Mouse (Mus musculus) CD4-positive, CD25-positive, alpha-beta regulatory T cell, adult 2 months (primary cell): ENCODE data around the gene Unc5b.

ENCODE experiments used
- DNase-seq: peaks from one replicate; pipeline ENCODE4 v3.0.0-alpha.2; 2012; ENCODE audit warnings: low read depth, low spot score

Gene Unc5b

DNA sequence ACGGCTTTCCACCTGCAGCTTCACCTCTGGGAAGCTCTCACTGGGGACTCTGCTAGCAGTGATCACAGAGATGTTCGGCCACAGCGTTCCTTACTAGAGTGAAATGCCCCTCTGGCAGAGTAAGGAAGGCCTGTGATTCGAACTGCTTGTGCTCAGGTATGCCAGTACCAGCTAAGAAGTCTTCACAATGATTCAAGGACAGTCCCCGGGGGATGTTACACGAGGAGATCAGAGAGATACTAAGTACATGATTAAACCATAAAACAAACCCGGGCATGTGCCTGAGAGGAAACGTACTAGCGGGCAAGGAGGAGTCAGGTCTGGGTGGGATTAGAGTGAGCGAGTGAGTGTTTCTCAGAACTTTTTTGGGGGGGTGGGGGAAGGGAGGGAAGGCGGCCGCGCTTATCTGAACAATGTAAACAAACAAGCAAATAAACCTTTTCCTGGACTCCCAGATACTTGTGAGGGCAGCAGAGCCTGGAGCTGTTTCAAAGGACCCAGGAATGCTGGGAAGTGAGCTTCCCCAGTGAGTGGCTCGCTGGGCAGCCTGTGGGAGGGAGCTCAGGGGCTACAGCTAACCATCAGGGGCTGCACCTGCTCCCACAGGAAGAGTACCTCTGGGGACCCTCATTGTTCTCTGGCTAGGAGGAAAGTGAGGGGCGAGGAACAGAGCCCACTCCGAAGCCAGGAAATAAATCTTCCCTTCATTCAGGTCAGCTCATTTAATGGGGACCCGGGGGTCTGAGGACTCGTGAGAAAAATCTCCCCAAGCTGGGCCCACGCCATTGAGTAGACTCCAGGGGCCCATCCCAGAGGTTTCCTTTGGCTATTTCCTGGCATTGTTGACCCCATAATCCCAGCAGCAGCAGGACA, 30.9 kb downstream of the Unc5b start:
- no peak for DNase-seq

DNA sequence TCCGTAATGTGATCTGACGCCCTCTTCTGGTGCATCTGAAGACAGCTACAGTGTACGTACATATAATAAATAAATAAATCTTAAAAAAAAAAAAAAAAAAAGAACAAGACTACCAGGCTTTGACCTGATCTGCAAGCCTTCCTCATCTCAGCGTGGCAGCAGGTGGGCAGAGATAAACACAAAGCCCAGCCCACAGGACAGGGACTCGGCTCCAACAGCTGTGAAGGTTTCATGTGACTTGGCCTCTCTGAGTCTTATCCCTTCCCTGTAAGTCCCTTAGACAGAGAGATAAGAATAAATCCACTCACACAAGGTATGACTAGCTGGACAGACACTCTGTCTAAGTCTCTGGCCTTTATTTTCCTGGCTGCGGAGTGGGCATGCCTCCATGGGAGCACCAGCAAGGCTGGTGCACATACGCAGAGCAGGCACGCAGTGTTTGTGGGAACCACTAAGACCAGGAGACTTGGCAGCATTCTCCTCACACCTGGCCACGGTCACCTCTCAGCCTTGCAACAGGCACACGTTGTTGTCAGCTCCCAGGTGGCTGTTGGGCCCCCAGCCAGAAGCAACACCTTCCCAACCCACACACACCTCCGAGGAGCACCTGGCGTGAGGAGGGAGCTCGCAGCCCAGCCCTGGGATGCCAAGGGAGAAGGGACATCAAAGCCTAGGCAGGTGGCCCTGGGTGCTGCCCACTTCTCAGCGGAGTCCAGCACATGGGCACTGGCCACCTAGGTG, 33.5 kb downstream of the Unc5b start:
- no peak for DNase-seq

- no peak for DNase-seq
Measured at GRCm38 (mm10) chr10:60796474-60796873, 34.9 kb downstream of the Unc5b start.

- no peak for DNase-seq
Measured at GRCm38 (mm10) chr10:60796028-60796427, 35.4 kb downstream of the Unc5b start.

DNA sequence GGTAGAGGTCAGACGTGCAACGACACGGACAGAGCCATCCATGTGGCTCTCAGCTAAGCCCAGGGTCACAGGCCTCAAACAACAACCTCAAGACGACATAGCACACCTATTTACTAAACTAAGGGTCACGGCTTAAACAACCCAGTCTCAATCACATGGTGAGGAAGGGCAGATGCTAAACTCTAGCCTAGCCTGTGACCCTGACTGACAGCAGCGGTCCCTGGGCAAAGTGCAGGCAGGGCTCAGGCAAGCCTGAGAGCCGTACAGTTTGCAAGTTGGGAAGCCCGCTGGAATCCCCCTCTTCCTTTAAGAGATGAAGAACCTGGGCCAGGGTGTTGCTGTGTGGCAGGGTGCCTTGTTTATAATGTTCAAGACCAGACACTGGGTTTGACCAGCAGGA, 36.6 kb downstream of the Unc5b start:
- DNase-seq, result no peak

GRCm38 (mm10) chr10:60794374-60794773, 37.0 kb downstream of the Unc5b start:
- DNase-seq, result no peak

DNA sequence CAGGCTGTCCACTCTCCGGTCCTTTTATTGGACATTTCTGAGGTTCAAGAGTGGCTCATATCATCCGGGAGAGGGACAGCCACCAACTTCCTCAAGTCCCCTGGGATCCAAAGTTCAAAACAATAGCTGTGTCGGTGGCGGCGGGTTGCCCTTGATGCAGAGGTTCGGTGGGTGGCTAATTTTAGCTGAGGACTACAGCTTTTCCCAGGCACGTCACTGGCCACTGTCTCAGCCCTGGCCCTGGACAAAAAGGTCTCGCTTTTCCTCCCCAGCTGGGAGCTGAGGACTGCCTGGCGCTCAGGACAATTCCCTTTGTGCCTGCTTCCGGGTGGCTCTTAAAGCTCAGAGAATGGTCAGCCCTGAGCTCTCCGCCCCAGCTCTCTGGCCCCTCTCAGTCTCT, 38.5 kb downstream of the Unc5b start:
- no peak for DNase-seq

DNA sequence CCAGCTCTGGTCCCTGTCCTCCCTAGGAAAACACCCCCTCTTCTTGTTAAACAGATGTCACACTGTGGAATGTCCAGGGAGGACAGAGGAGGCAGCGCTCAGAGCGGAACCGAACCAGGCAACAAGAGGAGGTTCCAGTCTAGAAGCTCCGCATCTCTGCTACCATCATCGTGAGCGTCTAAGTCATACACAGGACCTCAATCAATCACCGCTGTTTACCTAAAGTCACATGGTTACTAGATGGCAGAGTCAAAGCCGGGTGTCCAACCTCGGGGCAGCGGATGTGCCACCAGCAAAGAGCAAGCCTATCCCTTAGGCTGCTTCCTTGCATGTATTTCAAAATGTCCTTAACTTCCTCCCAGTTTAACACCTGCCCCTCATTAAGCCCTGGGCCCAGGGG, 39.0 kb downstream of the Unc5b start:
- no peak for DNase-seq

GRCm38 (mm10) chr10:60790912-60791311, 40.5 kb downstream of the Unc5b start:
- DNase-seq, result no peak

GRCm38 (mm10) chr10:60787303-60788074, 43.9 kb downstream of the Unc5b start:
- no peak for DNase-seq

GRCm38 (mm10) chr10:60783608-60784007, 47.8 kb downstream of the Unc5b start:
- no peak for DNase-seq

DNA sequence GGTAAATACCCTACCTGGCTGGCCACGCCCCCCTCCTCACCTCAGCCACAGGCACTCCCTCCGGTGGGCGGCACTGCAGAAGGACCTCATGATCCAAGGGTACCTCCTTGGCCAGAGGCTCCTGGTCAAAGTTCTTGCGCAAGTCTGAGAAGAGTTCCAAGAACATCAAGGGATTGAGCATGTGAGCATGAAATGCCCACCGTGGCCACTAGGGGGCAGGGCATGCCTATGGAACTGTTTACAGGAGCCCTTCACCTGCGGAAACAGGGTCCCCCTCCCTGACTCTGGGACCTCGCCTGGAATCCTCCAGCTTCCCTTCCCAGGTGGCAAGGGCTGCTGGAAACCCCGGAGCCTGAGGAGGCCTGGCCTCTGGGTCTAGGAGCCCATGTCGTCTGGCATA, 51.8 kb downstream of the Unc5b start:
- peak; percentile 81 for DNase-seq

DNA sequence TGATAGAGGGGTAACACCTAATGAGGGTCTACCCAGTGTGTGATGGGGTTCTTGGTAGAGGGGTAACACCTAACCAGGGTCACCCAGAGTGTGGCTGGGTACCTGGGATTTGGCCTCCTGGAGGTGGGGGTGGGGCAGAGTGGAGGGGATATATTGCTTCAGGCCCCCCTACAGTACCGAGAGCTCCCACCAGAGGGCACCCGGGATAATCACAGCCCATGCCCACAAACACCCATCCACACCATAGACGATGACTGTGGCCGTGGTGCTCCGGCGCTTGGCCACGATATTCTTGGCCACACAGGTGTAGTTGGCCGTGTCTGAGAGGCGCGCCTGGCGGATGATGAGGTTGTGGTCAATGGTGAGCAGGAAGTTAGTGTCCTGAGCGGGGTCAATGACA, 52.8 kb downstream of the Unc5b start:
- DNase-seq, result peak; percentile 46

- peak; percentile 48 for DNase-seq
Measured at GRCm38 (mm10) chr10:60775473-60775872, 55.9 kb downstream of the Unc5b start.

DNA sequence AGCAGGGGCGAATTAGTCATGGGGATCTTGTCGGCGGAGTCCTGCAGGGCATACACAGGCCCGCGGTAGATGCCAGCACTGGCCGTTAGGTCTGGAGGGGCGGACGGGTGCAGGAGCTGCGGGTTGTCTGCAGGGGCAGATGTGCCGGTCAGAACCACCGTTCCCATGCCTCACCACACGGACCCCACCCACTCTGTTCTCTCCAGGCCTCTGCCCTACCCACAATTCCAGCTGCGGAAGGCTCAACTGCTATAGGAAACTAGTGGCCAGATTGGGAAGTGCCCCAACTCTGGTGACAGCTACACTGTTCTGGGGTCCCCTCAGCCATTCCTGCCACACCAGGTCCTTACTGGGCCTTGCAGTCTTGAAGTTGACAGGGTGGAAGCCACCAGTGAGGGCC, 56.8 kb downstream of the Unc5b start:
- DNase-seq, result no peak

DNA sequence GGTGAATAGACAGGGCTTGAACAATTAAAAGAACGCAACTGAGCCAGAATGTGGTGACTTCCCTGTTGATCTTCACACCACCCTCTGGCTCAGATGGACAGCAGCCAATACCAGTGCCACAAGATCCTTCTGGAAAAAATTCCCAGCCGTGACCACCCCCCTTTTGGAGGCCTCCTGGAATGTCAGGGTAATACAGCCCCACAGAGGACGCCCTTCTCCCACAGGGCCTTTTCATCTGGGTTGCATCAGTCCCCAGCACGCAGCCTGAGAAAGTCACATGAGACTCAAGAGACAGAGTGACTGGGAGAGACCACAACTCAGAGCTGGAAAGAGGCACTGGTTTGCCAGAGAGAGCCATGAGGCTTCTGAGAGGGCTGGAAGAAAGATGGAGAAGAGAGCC, 60.5 kb downstream of the Unc5b start:
- no peak for DNase-seq

DNA sequence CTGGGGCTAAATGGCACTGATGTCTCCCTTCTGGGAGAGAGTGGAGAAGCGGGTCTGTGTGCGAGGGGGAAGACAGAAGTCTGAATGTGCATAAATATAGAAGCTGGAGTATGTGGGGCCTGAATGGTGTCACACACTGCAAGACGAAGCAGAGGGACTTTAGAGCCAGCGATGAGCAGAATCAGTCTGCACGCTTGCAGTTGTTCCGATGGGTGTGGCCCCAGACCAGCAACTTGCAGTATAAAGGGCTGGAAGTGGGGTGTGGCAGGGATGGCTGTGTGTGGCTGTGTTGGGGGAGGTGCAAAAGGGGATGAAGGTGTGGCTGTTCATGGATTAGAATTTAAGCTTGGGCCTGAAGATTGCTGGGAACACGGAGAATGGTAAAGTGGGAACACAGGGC, 62.8 kb downstream of the Unc5b start:
- DNase-seq, result no peak

DNA sequence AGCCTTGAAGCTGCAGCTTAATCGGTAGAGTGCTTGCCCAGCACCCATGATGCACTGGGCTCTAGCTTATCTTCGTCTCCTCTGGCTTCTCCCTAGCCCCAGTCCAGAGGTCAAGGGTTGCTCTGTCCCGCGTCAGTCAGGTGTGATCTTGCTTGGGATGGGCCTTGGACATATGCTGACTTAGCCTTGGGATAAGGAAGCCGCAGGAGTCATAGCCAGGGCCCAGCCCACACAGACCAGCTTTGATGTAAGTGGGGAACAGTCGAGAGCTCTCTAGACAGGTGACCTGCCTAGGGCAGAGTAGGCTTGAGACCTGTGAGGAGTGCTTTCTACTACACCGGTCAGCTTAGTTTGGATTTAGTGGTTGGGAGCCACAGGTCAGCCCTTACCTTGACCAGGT, 64.0 kb downstream of the Unc5b start:
- no peak for DNase-seq

- DNase-seq, result no peak
Measured at GRCm38 (mm10) chr10:60762126-60762525, 69.3 kb downstream of the Unc5b start.

- DNase-seq, result peak; percentile 96
Measured at GRCm38 (mm10) chr10:60760377-60760776, 71.0 kb downstream of the Unc5b start.

DNA sequence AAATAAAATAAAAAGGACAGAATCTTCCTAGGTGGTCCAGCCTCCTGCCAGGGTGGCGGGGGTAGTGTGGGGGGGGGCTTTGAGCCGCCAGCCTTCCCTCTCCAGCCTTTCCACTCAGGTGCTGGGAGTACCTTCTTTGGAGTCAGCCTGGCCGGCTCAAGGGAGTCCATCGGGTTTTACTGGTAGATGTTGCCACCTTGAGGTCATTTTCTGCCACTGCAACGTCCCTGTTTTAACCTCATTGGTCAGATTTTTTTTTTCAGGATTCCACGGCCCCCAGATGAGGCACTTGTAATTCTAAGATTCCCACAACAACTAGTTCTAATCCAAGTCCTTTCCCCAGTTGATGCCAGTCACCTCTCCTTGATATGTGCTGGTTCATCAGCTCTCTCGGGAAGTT, 74.4 kb downstream of the Unc5b start:
- peak; percentile 71 for DNase-seq

DNA sequence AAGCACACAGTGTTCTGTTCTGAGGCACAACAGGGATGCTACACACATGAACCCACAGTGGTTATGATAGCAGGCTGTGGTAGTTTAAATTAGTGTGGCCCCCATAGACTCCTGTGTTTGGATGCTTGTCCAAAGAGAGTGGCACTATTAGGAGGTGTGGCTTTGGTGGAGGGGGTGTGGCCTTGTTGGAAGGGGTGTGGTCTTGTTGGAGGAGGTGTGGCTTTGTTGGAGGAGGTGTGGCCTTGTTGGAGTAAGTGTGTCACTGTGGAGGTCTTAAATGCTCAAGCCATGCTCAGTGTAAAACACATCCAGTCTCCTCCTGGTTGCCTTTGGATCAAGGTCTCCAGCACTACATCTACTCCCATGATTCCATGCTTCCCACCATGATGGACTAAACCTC, 75.2 kb downstream of the Unc5b start:
- DNase-seq, result peak; percentile 28
